Mouse (Mus musculus) cerebellum, adult 2 months (tissue): ENCODE data around the gene Sf3b3.

ENCODE experiments used
- CTCF ChIP-seq: fragments of 200-500 bp; IDR thresholded peaks from 2 replicates; pipeline ENCODE4 v1.5.1; 2011; ENCODE audit warnings: low read depth, mild to moderate bottlenecking, control low read depth, low read length, moderate library complexity, borderline replicate concordance; ENCODE audit not compliant: insufficient read depth
- POLR2A ChIP-seq: fragments of 200-500 bp; IDR thresholded peaks from 2 replicates; pipeline ENCODE4 v1.6.1; 2011; ENCODE audit warnings: low read length, control low read depth, borderline replicate concordance; ENCODE audit not compliant: insufficient read depth

DNA sequence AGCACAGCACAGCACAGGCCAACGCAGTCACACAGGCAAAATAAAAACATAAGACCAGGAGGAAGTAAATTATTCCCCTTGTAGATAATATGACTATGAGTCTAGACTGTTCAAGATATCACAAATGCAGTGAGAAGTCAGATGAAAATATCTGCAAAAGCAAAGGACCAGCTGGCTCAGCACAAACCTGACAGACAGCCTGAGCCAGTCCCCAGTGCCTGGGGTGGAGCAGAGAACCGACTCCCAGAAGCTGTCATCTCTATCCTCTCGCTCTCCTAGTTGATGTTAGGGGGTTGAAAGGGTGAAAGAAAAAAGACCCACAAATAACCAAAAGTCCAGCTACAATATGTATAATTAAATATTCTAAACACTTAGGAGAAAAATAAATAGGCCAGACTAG lies 70.9 kb downstream of the Sf3b3 start:
- TF ChIP-seq CTCF: no peak
- no peak for TF ChIP-seq POLR2A
